ENCODE assay signal across 21 mouse cellular contexts in genomic region chr13:99077039-99077749, GRCm38 (mm10).
"Had no signal": no experiment of that assay in that cellular context is flagged by ENCODE, and none has a peak within 500 bp of the region (broad histone marks: within the 10 kb centered on the region; RNA-seq: fewer than 3 reads in every experiment).

No protein-coding gene starts in this region.

- H3K27me3 ChIP-seq: kidney, embryonic 15.5 days; liver, embryonic 13.5 days; neural tube, embryonic 12.5 days; neural tube, embryonic 15.5 days; stomach, embryonic 15.5 days had no signal

- DNase-seq: kidney, adult 2 months; kidney, postnatal 10 days; kidney, postnatal 36 days; layer of hippocampus, postnatal 36 days; liver, embryonic 13.5 days; lung, adult 2 months; lung, postnatal 14 days; lung, postnatal 4 days; midbrain, embryonic 14.5 days; retina, postnatal 1 day; right cerebral cortex, postnatal 25 days; spleen, adult 18-20 months; thymus, adult 2 months; thymus, postnatal 14 days; thymus, postnatal 4 days had no signal

- H3K4me1 ChIP-seq: kidney, embryonic 15.5 days; liver, embryonic 13.5 days; neural tube, embryonic 12.5 days; stomach, embryonic 15.5 days had no signal

- H3K4me3 ChIP-seq: kidney, embryonic 15.5 days; left cerebral cortex, adult 2 months; liver, embryonic 13.5 days; neural tube, embryonic 12.5 days; neural tube, embryonic 15.5 days; stomach, embryonic 15.5 days had no signal

- H3K9ac ChIP-seq: kidney, embryonic 15.5 days; liver, embryonic 13.5 days; neural tube, embryonic 12.5 days; neural tube, embryonic 15.5 days; stomach, embryonic 15.5 days had no signal

- H3K36me3 ChIP-seq: kidney, embryonic 15.5 days; liver, embryonic 13.5 days; neural tube, embryonic 12.5 days; neural tube, embryonic 15.5 days; stomach, embryonic 15.5 days had no signal

- H3K9me3 ChIP-seq: kidney, embryonic 15.5 days; liver, embryonic 13.5 days; neural tube, embryonic 12.5 days; neural tube, embryonic 15.5 days; stomach, embryonic 15.5 days had no signal

- H3K4me2 ChIP-seq: kidney, embryonic 15.5 days; liver, embryonic 13.5 days; midbrain, embryonic 11.5 days; neural tube, embryonic 12.5 days; neural tube, embryonic 15.5 days; stomach, embryonic 15.5 days had no signal

- H3K27ac ChIP-seq: kidney, embryonic 15.5 days; left cerebral cortex, adult 2 months; liver, embryonic 13.5 days; neural tube, embryonic 12.5 days; neural tube, embryonic 15.5 days; stomach, embryonic 15.5 days had no signal
